Mouse (Mus musculus): ENCODE measurements around the gene Anks1.

Gene Anks1

GRCm38 (mm10) chr17:27908888-27909621, at the start of gene Anks1:
Anks1 (plus strand) TSS chr17:27909306.
- DNase-seq (ENCODE audit: low spot score), result peak; percentile 94

GRCm38 (mm10) chr17:27865461-27865860, 43.6 kb upstream of the Anks1 start:
- DNase-seq (ENCODE audit: low spot score), result no peak

- no peak for DNase-seq (ENCODE audit: low spot score)
Measured at GRCm38 (mm10) chr17:27866737-27867136, 42.4 kb upstream of the Anks1 start.

GRCm38 (mm10) chr17:27871851-27872250, 37.3 kb upstream of the Anks1 start:
- DNase-seq (ENCODE audit: low spot score), result no peak

GRCm38 (mm10) chr17:27873583-27873982, 35.5 kb upstream of the Anks1 start:
- no peak for DNase-seq (ENCODE audit: low spot score)

- DNase-seq (ENCODE audit: low spot score), result no peak
Measured at GRCm38 (mm10) chr17:27874510-27874909, 34.6 kb upstream of the Anks1 start.

- DNase-seq (ENCODE audit: low spot score), result no peak
Measured at GRCm38 (mm10) chr17:27881518-27881917, 27.6 kb upstream of the Anks1 start.

- DNase-seq (ENCODE audit: low spot score), result no peak
Measured at GRCm38 (mm10) chr17:27883129-27883528, 26.0 kb upstream of the Anks1 start.

- DNase-seq (ENCODE audit: low spot score), result no peak
Measured at GRCm38 (mm10) chr17:27883994-27884393, 25.1 kb upstream of the Anks1 start.

- no peak for DNase-seq (ENCODE audit: low spot score)
Measured at GRCm38 (mm10) chr17:27886499-27887210, 22.5 kb upstream of the Anks1 start.

- peak; percentile 94 for DNase-seq (ENCODE audit: low spot score)
Measured at GRCm38 (mm10) chr17:27907512-27908205, 1.4 kb upstream of the Anks1 start.

- no peak for DNase-seq (ENCODE audit: low spot score)
Measured at GRCm38 (mm10) chr17:27908206-27908887, 759 bp upstream of the Anks1 start.

- DNase-seq (ENCODE audit: low spot score), result no peak
Measured at GRCm38 (mm10) chr17:27909622-27910500, 755 bp downstream of the Anks1 start, which contains the start of gene Taf11. Taf11 (minus strand) TSS chr17:27909844.

- DNase-seq (ENCODE audit: low spot score), result no peak
Measured at GRCm38 (mm10) chr17:27911371-27911770, 2.3 kb downstream of the Anks1 start.

GRCm38 (mm10) chr17:27914742-27915141, 5.6 kb downstream of the Anks1 start:
- DNase-seq (ENCODE audit: low spot score), result no peak

GRCm38 (mm10) chr17:27916366-27916765, 7.3 kb downstream of the Anks1 start:
- no peak for DNase-seq (ENCODE audit: low spot score)

GRCm38 (mm10) chr17:27920676-27921075, 11.6 kb downstream of the Anks1 start:
- DNase-seq (ENCODE audit: low spot score), result no peak

GRCm38 (mm10) chr17:27922174-27922712, 13.1 kb downstream of the Anks1 start:
- no peak for DNase-seq (ENCODE audit: low spot score)

GRCm38 (mm10) chr17:27925054-27925453, 15.9 kb downstream of the Anks1 start:
- no peak for DNase-seq (ENCODE audit: low spot score)

- DNase-seq (ENCODE audit: low spot score), result no peak
Measured at GRCm38 (mm10) chr17:27925504-27925903, 16.4 kb downstream of the Anks1 start.

- DNase-seq (ENCODE audit: low spot score), result no peak
Measured at GRCm38 (mm10) chr17:27930291-27930690, 21.2 kb downstream of the Anks1 start.

Data from urinary bladder, postnatal 25 days (tissue).